Mouse (Mus musculus) midbrain, embryonic 11.5 days (tissue): ENCODE measurements around the gene Sept1. TPM values are rescaled to one million over a fixed set of nuclear protein-coding genes. Genes with fewer than 3 reads are reported as not detected.

ENCODE experiments used
- ATAC-seq: fragments of 200-750 bp; cut with Nextera tagmentation; 2 replicates; pipeline ENCODE4 v1.8.0; 2017; ENCODE audit warnings: moderate TSS enrichment, moderate library complexity; ENCODE audit not compliant: low FRiP score
- DNase-seq: peaks from one replicate; pipeline ENCODE4 v3.0.0; 2015; ENCODE audit warnings: low spot score; ENCODE audit errors: missing footprints
- H3K27ac ChIP-seq: fragments of 300-500 bp; sonication (generic); 2 replicates; pipeline ENCODE4 v1.5.1; 2014; ENCODE audit warnings: low read depth, low read length
- H3K27me3 ChIP-seq: fragments of 300-500 bp; sonication (generic); 2 replicates; pipeline ENCODE4 v1.6.1; 2014; ENCODE audit warnings: mild to moderate bottlenecking, low read length, moderate library complexity, mixed read lengths; ENCODE audit not compliant: control insufficient read depth, insufficient read depth
- H3K36me3 ChIP-seq: fragments of 300-500 bp; sonication (generic); 2 replicates; pipeline ENCODE4 v1.6.1; 2014; ENCODE audit warnings: mild to moderate bottlenecking, low read length, moderate library complexity, mixed read lengths; ENCODE audit not compliant: control insufficient read depth, insufficient read depth
- H3K4me1 ChIP-seq: fragments of 300-500 bp; sonication (generic); 2 replicates; pipeline ENCODE4 v1.6.1; 2014; ENCODE audit warnings: low read length; ENCODE audit not compliant: control insufficient read depth, insufficient read depth
- H3K4me2 ChIP-seq: fragments of 300-500 bp; sonication (generic); 2 replicates; pipeline ENCODE4 v1.6.1; 2014; ENCODE audit warnings: mild to moderate bottlenecking, moderate library complexity
- H3K4me3 ChIP-seq: fragments of 300-500 bp; sonication (generic); 2 replicates; pipeline ENCODE4 v1.5.1; 2014; ENCODE audit warnings: low read depth, low read length
- H3K9ac ChIP-seq: fragments of 300-500 bp; sonication (generic); 2 replicates; pipeline ENCODE4 v1.6.1; 2014; ENCODE audit warnings: low read length
- H3K9me3 ChIP-seq: fragments of 300-500 bp; sonication (generic); 2 replicates; pipeline ENCODE4 v1.6.1; 2016; ENCODE audit warnings: low read length; ENCODE audit not compliant: control insufficient read depth
- WGBS: fragments of 180-500 bp; shearing (Covaris S2); extraction: QIAGEN DNeasy Blood & Tissue Kit; methylation state at CpG from one replicate; pipeline ENCODE4 v1.1.7; 2014; 5-methylcytosine and 5-hydroxymethylcytosine counted together
- polyA plus RNA-seq: library from polyadenylated mRNA; unstranded; fragments of >200 nt; fragmentation: Nextera tagmentation; extraction: Ambion mirVana; gene quantifications from 2 replicates; pipeline ENCODE4 v1.2.1, GENCODE M21; 2014

Gene Sept1
- polyA plus RNA-seq, 1 experiment from 2014 or later, result 29.8 TPM

- H3K4me3 ChIP-seq, result no peak overlapping the region
- H3K4me1 ChIP-seq, result peaks cover 4% of the 10 kb centered on the region; the same call in 1 of the 2 replicates
- peaks cover 14% of the 10 kb centered on the region; the same call in 1 of the 2 replicates for H3K27me3 ChIP-seq
- WGBS, result 84% methylated on average over 5 of the region's 5 CpGs
- DNase-seq, result no peak
- H3K27ac ChIP-seq, result no peak overlapping the region
- ATAC-seq, result no peak
- H3K36me3 ChIP-seq, result no peaks in the 10 kb centered on the region
- no peaks in the 10 kb centered on the region for H3K9me3 ChIP-seq
- H3K4me2 ChIP-seq, result no peak overlapping the region
- no peak overlapping the region for H3K9ac ChIP-seq
These were observed 16.6 kb downstream of the Sept1 start for GRCm38 (mm10) chr7:127216307-127216706.

- Histone ChIP-seq H3K36me3 (no peaks in the 10 kb centered on the region), H3K27ac (no peak overlapping the region), H3K27me3 (peaks cover 14% of the 10 kb centered on the region; the same call in 1 of the 2 replicates), H3K4me3 (0 out of 2 replicates have a peak overlapping the region, but pooled peaks have one; percentile 13), H3K9ac (peak overlapping the region; percentile 36), H3K4me2 (peak overlapping the region; percentile 26), H3K4me1 (peaks cover 4% of the 10 kb centered on the region; the same call in 1 of the 2 replicates), H3K9me3 (no peaks in the 10 kb centered on the region)
- 25% methylated on average over 33 of the region's 33 CpGs for WGBS
- ATAC-seq, result peak; percentile 16; the same call in 1 of the 2 replicates
- DNase-seq, result peak; percentile 94
These were observed 17.7 kb downstream of the Sept1 start for GRCm38 (mm10) chr7:127214981-127215871.

GRCm38 (mm10) chr7:127214521-127214920 lies 18.4 kb downstream of the Sept1 start:
- H3K27me3 ChIP-seq, result peaks cover 14% of the 10 kb centered on the region; the same call in 1 of the 2 replicates
- H3K4me1 ChIP-seq, result peaks cover 4% of the 10 kb centered on the region; the same call in 1 of the 2 replicates
- DNase-seq (no peak), ATAC-seq (no peak)
- peak overlapping the region; percentile 26 for H3K4me2 ChIP-seq
- H3K9ac ChIP-seq, result 0 out of 2 replicates have a peak overlapping the region, but pooled peaks have one; percentile 11
- no peaks in the 10 kb centered on the region for H3K36me3 ChIP-seq
- H3K27ac ChIP-seq, result no peak overlapping the region
- 37% methylated on average over 21 of the region's 21 CpGs for WGBS
- no peak overlapping the region for H3K4me3 ChIP-seq
- H3K9me3 ChIP-seq, result no peaks in the 10 kb centered on the region

DNA sequence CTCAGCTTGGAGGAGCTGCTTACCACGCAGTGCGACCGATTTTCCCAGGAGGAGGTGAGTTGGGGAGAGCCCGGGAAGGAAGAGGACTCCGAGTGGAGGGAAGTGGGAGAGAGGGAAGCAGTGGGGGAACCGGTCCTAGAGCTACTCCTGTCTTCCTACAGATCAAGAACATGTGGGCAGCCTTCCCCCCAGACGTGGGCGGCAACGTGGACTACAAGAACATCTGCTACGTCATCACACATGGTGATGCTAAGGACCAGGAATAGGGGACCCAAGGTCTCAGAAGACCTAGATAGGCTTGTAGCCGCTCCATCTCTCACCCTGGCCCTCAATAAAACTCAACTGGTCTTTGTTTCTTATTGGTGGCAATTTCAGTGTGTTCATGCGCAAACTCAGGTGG lies 19.0 kb downstream of the Sept1 start:
- DNase-seq (no peak), ATAC-seq (no peak)
- WGBS, result 46% methylated on average over 12 of the region's 12 CpGs

GRCm38 (mm10) chr7:127213485-127213884 lies 19.4 kb downstream of the Sept1 start:
- Histone ChIP-seq H3K36me3 (no peaks in the 10 kb centered on the region), H3K27ac (no peak overlapping the region), H3K9ac (no peak overlapping the region), H3K4me3 (no peak overlapping the region), H3K4me2 (no peak overlapping the region), H3K9me3 (no peaks in the 10 kb centered on the region), H3K4me1 (peaks cover 4% of the 10 kb centered on the region; the same call in 1 of the 2 replicates), H3K27me3 (peaks cover 14% of the 10 kb centered on the region; the same call in 1 of the 2 replicates)
- WGBS, result 34% methylated on average over 7 of the region's 7 CpGs
- DNase-seq (no peak), ATAC-seq (no peak)

More for the DNA sequence above, 19.0 kb downstream of the Sept1 start:
- Histone ChIP-seq H3K36me3 (no peaks in the 10 kb centered on the region), H3K4me1 (peaks cover 4% of the 10 kb centered on the region; the same call in 1 of the 2 replicates), H3K4me3 (no peak overlapping the region), H3K4me2 (no peak overlapping the region), H3K9ac (no peak overlapping the region), H3K27me3 (peaks cover 14% of the 10 kb centered on the region; the same call in 1 of the 2 replicates), H3K9me3 (no peaks in the 10 kb centered on the region), H3K27ac (no peak overlapping the region)

GRCm38 (mm10) chr7:127212432-127213250 lies 20.3 kb downstream of the Sept1 start:
- DNase-seq (no peak), ATAC-seq (no peak)
- Histone ChIP-seq H3K36me3 (no peaks in the 10 kb centered on the region), H3K9ac (no peak overlapping the region), H3K4me3 (no peak overlapping the region), H3K4me2 (no peak overlapping the region), H3K4me1 (peaks cover 4% of the 10 kb centered on the region; the same call in 1 of the 2 replicates), H3K27ac (no peak overlapping the region), H3K27me3 (peaks cover 14% of the 10 kb centered on the region; the same call in 1 of the 2 replicates), H3K9me3 (no peaks in the 10 kb centered on the region)
- WGBS, result 90% methylated on average over 12 of the region's 12 CpGs

GRCm38 (mm10) chr7:127211014-127211745 lies 21.8 kb downstream of the Sept1 start:
- H3K27me3 ChIP-seq, result peaks cover 14% of the 10 kb centered on the region; the same call in 1 of the 2 replicates
- no peak overlapping the region for H3K9ac ChIP-seq
- no peak for DNase-seq
- ATAC-seq, result no peak
- 67% methylated on average over 5 of the region's 5 CpGs for WGBS
- no peaks in the 10 kb centered on the region for H3K36me3 ChIP-seq
- no peak overlapping the region for H3K4me3 ChIP-seq
- H3K4me2 ChIP-seq, result no peak overlapping the region
- H3K4me1 ChIP-seq, result peaks cover 14% of the 10 kb centered on the region
- no peak overlapping the region for H3K27ac ChIP-seq
- no peaks in the 10 kb centered on the region for H3K9me3 ChIP-seq

DNA sequence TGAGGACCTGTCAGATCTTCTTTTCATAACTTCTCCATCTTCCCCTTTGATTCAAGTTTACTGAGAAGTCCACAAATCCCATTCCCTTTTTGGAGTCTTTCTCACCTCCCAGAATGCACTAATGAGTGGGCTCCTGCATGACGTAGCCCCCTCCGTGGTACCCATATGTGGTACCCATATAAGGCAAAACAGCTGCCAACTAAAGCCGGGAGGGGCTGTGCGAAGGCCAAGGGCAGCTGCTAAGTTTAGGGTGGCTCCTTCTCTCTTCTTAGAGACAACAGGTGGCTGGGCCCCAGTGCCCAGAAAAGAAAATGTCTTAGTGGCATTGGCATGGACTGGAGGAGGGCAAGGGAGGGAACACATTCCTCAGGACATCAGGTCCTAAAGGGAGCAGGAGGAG lies 22.7 kb downstream of the Sept1 start:
- Histone ChIP-seq H3K4me3 (no peak overlapping the region), H3K4me1 (peaks cover 14% of the 10 kb centered on the region), H3K27ac (no peak overlapping the region), H3K9me3 (no peaks in the 10 kb centered on the region), H3K27me3 (peaks cover 14% of the 10 kb centered on the region; the same call in 1 of the 2 replicates), H3K36me3 (no peaks in the 10 kb centered on the region), H3K9ac (no peak overlapping the region), H3K4me2 (no peak overlapping the region)
- WGBS, result 89% methylated on average over 4 of the region's 4 CpGs
- DNase-seq (no peak), ATAC-seq (no peak)
